Mouse (Mus musculus): ENCODE measurements around the gene Gart.

- TF ChIP-seq POLR2A (IDR thresholded peaks at IDR 0.05; ENCODE audit: extremely low read depth, insufficient read depth, low read length) (no peak), CTCF (IDR thresholded peaks at IDR 0.05; ENCODE audit: extremely low read depth, insufficient read depth, low read length) (no peak)
Observed at GRCm38 (mm10) chr16:91620991-91621390, 25.8 kb downstream of the Gart start.
